Mouse (Mus musculus) embryonic facial prominence, embryonic 14.5 days (tissue): Measurements from ENCODE around the gene E130218I03Rik. TPM values are rescaled to one million over a fixed set of nuclear protein-coding genes. Genes with fewer than 3 reads are reported as not detected.
"Not testable (repeated sequence)": the region's sequence is repeated elsewhere in the genome, so short reads cannot be mapped to it uniquely, and the experiment has no call there.

Experiments
- ATAC-seq: fragments of 200-750 bp; cut with Nextera tagmentation; 2 replicates; pipeline ENCODE4 v1.8.0; 2017; ENCODE audit warnings: low read depth, moderate number of reproducible peaks, moderate TSS enrichment
- DNase-seq: peaks from one replicate; pipeline ENCODE4 v3.0.0-alpha.2; 2015; ENCODE audit warnings: low spot score
- H3K27ac ChIP-seq: fragments of 300-500 bp; sonication (generic); replicated peaks from 2 replicates; pipeline ENCODE4 v1.5.1; 2014; ENCODE audit warnings: low read depth, mild to moderate bottlenecking, low read length, moderate library complexity
- H3K27me3 ChIP-seq: fragments of 300-500 bp; sonication (generic); replicated peaks from 2 replicates; pipeline ENCODE4 v1.6.1; 2014; ENCODE audit warnings: low read length; ENCODE audit not compliant: control insufficient read depth, insufficient read depth
- H3K36me3 ChIP-seq: fragments of 300-500 bp; sonication (generic); 2 replicates; pipeline ENCODE4 v1.6.1; 2014; ENCODE audit warnings: low read length, mixed read lengths; ENCODE audit not compliant: control insufficient read depth, insufficient read depth
- H3K4me1 ChIP-seq: fragments of 300-500 bp; sonication (generic); 2 replicates; pipeline ENCODE4 v1.6.1; 2014; ENCODE audit warnings: antibody characterized with exemption, low read length; ENCODE audit not compliant: control insufficient read depth, insufficient read depth
- H3K4me2 ChIP-seq: fragments of 300-500 bp; sonication (generic); 2 replicates; pipeline ENCODE4 v1.6.1; 2014; ENCODE audit warnings: low read depth, mild to moderate bottlenecking, low read length, moderate library complexity, mixed read lengths
- H3K4me3 ChIP-seq: fragments of 300-500 bp; sonication (generic); 2 replicates; pipeline ENCODE4 v1.5.1; 2014; ENCODE audit warnings: low read depth, mild to moderate bottlenecking, low read length
- H3K9ac ChIP-seq: fragments of 300-500 bp; sonication (generic); 2 replicates; pipeline ENCODE4 v1.6.1; 2014; ENCODE audit warnings: low read depth, mild to moderate bottlenecking, low read length, moderate library complexity, mixed read lengths
- H3K9me3 ChIP-seq: fragments of 300-500 bp; sonication (generic); 2 replicates; pipeline ENCODE4 v1.6.1; 2016; ENCODE audit warnings: low read length; ENCODE audit not compliant: control insufficient read depth
- WGBS: fragments of 180-500 bp; shearing (Covaris S2); extraction: QIAGEN DNeasy Blood & Tissue Kit; methylation state at CpG from one replicate; pipeline ENCODE4 v1.1.7; 2014; 5-methylcytosine and 5-hydroxymethylcytosine counted together
- polyA plus RNA-seq: library from polyadenylated mRNA; unstranded; fragments of >200 nt; fragmentation: Nextera tagmentation; extraction: Ambion mirVana; gene quantifications from 2 replicates; pipeline ENCODE4 v1.2.1, GENCODE M21; 2014

Gene E130218I03Rik
- polyA plus RNA-seq, 1 experiment from 2014 or later: 0.29 TPM

GRCm38 (mm10) chr4:134255854-134256253 lies 12.4 kb downstream of the E130218I03Rik start:
- ATAC-seq: no peak
- no peaks in the 10 kb centered on the region for H3K9me3 ChIP-seq
- H3K36me3 ChIP-seq: no peaks in the 10 kb centered on the region
- 0 out of 2 replicates have a peak overlapping the region, but pooled peaks have one; percentile 5 for H3K9ac ChIP-seq
- no peak overlapping the region for H3K4me3 ChIP-seq
- 20% methylated on average over 4 of the region's 4 CpGs for WGBS
- DNase-seq: no peak
- no peak overlapping the region for H3K4me2 ChIP-seq
- no peak overlapping the region for H3K27ac ChIP-seq
- peaks cover 50% of the 10 kb centered on the region for H3K27me3 ChIP-seq
- peaks cover 30% of the 10 kb centered on the region for H3K4me1 ChIP-seq

- Histone ChIP-seq H3K4me1 (peaks cover 25% of the 10 kb centered on the region), H3K36me3 (no peaks in the 10 kb centered on the region), H3K9me3 (no peaks in the 10 kb centered on the region), H3K27ac (0 out of 2 replicates have a peak overlapping the region, but pooled peaks have one; percentile 33), H3K4me3 (no peak overlapping the region), H3K27me3 (peaks cover 43% of the 10 kb centered on the region), H3K4me2 (no peak overlapping the region), H3K9ac (0 out of 2 replicates have a peak overlapping the region, but pooled peaks have one; percentile 5)
- WGBS: 15% methylated on average over 16 of the region's 19 CpGs
- ATAC-seq: no peak
- DNase-seq: no peak
These were observed 13.1 kb downstream of the E130218I03Rik start for GRCm38 (mm10) chr4:134256407-134257197.

- Histone ChIP-seq H3K9ac (no peak overlapping the region), H3K27ac (0 out of 2 replicates have a peak overlapping the region, but pooled peaks have one; percentile 33), H3K4me2 (no peak overlapping the region), H3K9me3 (no peaks in the 10 kb centered on the region), H3K27me3 (peaks cover 35% of the 10 kb centered on the region), H3K36me3 (no peaks in the 10 kb centered on the region), H3K4me3 (no peak overlapping the region), H3K4me1 (peaks cover 17% of the 10 kb centered on the region)
- 18% methylated on average over 11 of the region's 11 CpGs for WGBS
- DNase-seq (peak; percentile 52), ATAC-seq (no peak)
These were observed 13.9 kb downstream of the E130218I03Rik start for GRCm38 (mm10) chr4:134257198-134258009.

- no peak overlapping the region for H3K4me2 ChIP-seq
- no peak overlapping the region for H3K27ac ChIP-seq
- no peak for DNase-seq
- no peak for ATAC-seq
- no peak overlapping the region for H3K9ac ChIP-seq
- no peaks in the 10 kb centered on the region for H3K9me3 ChIP-seq
- no peak overlapping the region for H3K4me3 ChIP-seq
- peaks cover 26% of the 10 kb centered on the region for H3K27me3 ChIP-seq
- 56% methylated on average over 11 of the region's 11 CpGs for WGBS
- peaks cover 16% of the 10 kb centered on the region for H3K4me1 ChIP-seq
- H3K36me3 ChIP-seq: no peaks in the 10 kb centered on the region
These were observed 14.9 kb downstream of the E130218I03Rik start for GRCm38 (mm10) chr4:134258354-134258753.

GRCm38 (mm10) chr4:134263191-134263590 lies 19.7 kb downstream of the E130218I03Rik start:
- Histone ChIP-seq H3K9me3 (no peaks in the 10 kb centered on the region), H3K4me1 (0 out of 2 replicates have a peak, but pooled peaks cover 2% of the 10 kb centered on the region), H3K4me2 (no peak overlapping the region), H3K9ac (no peak overlapping the region), H3K4me3 (no peak overlapping the region), H3K27me3 (no peaks in the 10 kb centered on the region), H3K36me3 (no peaks in the 10 kb centered on the region), H3K27ac (no peak overlapping the region)
- WGBS: 34% methylated on average over 6 of the region's 6 CpGs
- no peak for DNase-seq
- no peak for ATAC-seq

- H3K27ac ChIP-seq: no peak overlapping the region
These were observed 22.6 kb downstream of the E130218I03Rik start for GRCm38 (mm10) chr4:134265860-134266585.

GRCm38 (mm10) chr4:134268102-134268655 lies 24.7 kb downstream of the E130218I03Rik start:
- ATAC-seq: no peak
- 87% methylated on average over 19 of the region's 19 CpGs for WGBS
- no peak overlapping the region for H3K4me3 ChIP-seq
- H3K4me2 ChIP-seq: no peak overlapping the region
- no peak overlapping the region for H3K9ac ChIP-seq
- DNase-seq: no peak
- no peaks in the 10 kb centered on the region for H3K27me3 ChIP-seq
- no peaks in the 10 kb centered on the region for H3K9me3 ChIP-seq
- no peak overlapping the region for H3K27ac ChIP-seq
- H3K4me1 ChIP-seq: peaks cover 6% of the 10 kb centered on the region
- H3K36me3 ChIP-seq: no peaks in the 10 kb centered on the region

More at GRCm38 (mm10) chr4:134265860-134266585, 22.6 kb downstream of the E130218I03Rik start:
- Histone ChIP-seq H3K4me2 (no peak overlapping the region), H3K4me1 (no peaks in the 10 kb centered on the region), H3K27me3 (no peaks in the 10 kb centered on the region), H3K36me3 (no peaks in the 10 kb centered on the region), H3K4me3 (no peak overlapping the region), H3K9me3 (no peaks in the 10 kb centered on the region), H3K9ac (no peak overlapping the region)
- DNase-seq (no peak), ATAC-seq (no peak)
- WGBS: 57% methylated on average over 9 of the region's 9 CpGs

GRCm38 (mm10) chr4:134269622-134270021 lies 26.2 kb downstream of the E130218I03Rik start:
- DNase-seq, ATAC-seq, H3K4me1 ChIP-seq, H3K4me3 ChIP-seq, H3K9me3 ChIP-seq, H3K36me3 ChIP-seq, H3K9ac ChIP-seq, H3K4me2 ChIP-seq, H3K27me3 ChIP-seq, H3K27ac ChIP-seq: not testable (repeated sequence)
